Mouse (Mus musculus) embryo, embryonic 10.5 days (tissue): ENCODE measurements at regions not wholly inside any gene's neighbourhood (a gene's known extent, or its start where the extent isn't known, plus 50 kb on each side); places are given as distances from the start of the nearest gene placed in this dataset.

Experiments
- DNase-seq: peaks from one replicate; pipeline ENCODE4 v3.0.0-alpha.2; 2015; ENCODE audit warnings: low spot score

GRCm38 (mm10) chr1:157957506-157957905 lies 398.6 kb downstream of the Brinp2 start:
- DNase-seq, result no peak

GRCm38 (mm10) chr1:157964461-157964860 lies 391.7 kb downstream of the Brinp2 start:
- no peak for DNase-seq

GRCm38 (mm10) chr1:157969635-157970111 lies 386.5 kb downstream of the Brinp2 start:
- peak; percentile 19 for DNase-seq

- peak; percentile 6 for DNase-seq
These were observed 382.5 kb downstream of the Brinp2 start for GRCm38 (mm10) chr1:157973373-157974232.

GRCm38 (mm10) chr1:157974656-157975055 lies 381.5 kb downstream of the Brinp2 start:
- no peak for DNase-seq

GRCm38 (mm10) chr1:158019161-158019560 lies 337.0 kb downstream of the Brinp2 start:
- DNase-seq, result peak; percentile 78

- DNase-seq, result no peak
These were observed 316.4 kb downstream of the Brinp2 start for GRCm38 (mm10) chr1:158039756-158040155.

- no peak for DNase-seq
These were observed 315.8 kb downstream of the Brinp2 start for GRCm38 (mm10) chr1:158040334-158040733.

GRCm38 (mm10) chr1:158052644-158053043 lies 303.5 kb downstream of the Brinp2 start:
- no peak for DNase-seq

GRCm38 (mm10) chr1:158054961-158055360 lies 301.2 kb downstream of the Brinp2 start:
- no peak for DNase-seq

- peak; percentile 10 for DNase-seq
These were observed 299.0 kb downstream of the Brinp2 start for GRCm38 (mm10) chr1:158056994-158057630.

GRCm38 (mm10) chr1:158057789-158058188 lies 298.3 kb downstream of the Brinp2 start:
- no peak for DNase-seq

- no peak for DNase-seq
These were observed 294.1 kb downstream of the Brinp2 start for GRCm38 (mm10) chr1:158061995-158062394.

- DNase-seq, result no peak
These were observed 273.9 kb downstream of the Brinp2 start for GRCm38 (mm10) chr1:158082181-158082580.

- no peak for DNase-seq
These were observed 270.3 kb downstream of the Brinp2 start for GRCm38 (mm10) chr1:158085856-158086255.

GRCm38 (mm10) chr1:158097500-158097899 lies 258.6 kb downstream of the Brinp2 start:
- DNase-seq, result no peak

GRCm38 (mm10) chr1:158119708-158120107 lies 236.4 kb downstream of the Brinp2 start:
- DNase-seq, result no peak

GRCm38 (mm10) chr1:158124902-158125301 lies 231.2 kb downstream of the Brinp2 start:
- peak; percentile 1 for DNase-seq

GRCm38 (mm10) chr1:158126272-158126671 lies 229.9 kb downstream of the Brinp2 start:
- no peak for DNase-seq

GRCm38 (mm10) chr1:158129243-158129770 lies 226.8 kb downstream of the Brinp2 start:
- no peak for DNase-seq

- DNase-seq, result peak; percentile 54
These were observed 208.6 kb downstream of the Brinp2 start for GRCm38 (mm10) chr1:158147525-158147924.

- DNase-seq, result no peak
These were observed 208.1 kb downstream of the Brinp2 start for GRCm38 (mm10) chr1:158148035-158148434.

- DNase-seq, result no peak
These were observed 195.0 kb downstream of the Brinp2 start for GRCm38 (mm10) chr1:158161111-158161510.
